Comparison of ENCODE assay signal across 26 mouse cellular contexts in the genomic region with DNA sequence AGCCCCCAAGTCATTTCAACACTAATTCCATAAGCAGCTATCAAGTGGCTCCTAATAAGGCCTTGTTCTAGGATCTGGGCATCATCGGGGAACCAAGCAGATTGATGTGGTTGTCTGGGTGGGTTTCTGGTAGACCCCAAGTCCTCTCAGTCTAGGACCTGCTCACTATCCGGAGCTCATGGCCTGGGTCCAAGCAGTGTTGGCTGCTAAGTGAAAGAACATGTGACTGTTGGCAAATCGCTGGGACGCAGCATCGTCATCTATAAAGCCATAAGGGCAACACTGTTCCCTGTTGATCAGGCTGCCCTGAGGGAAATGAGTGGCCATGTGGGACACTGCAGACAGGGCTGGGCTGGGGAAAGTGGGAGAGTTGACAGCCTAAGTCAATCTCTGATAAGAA. TPM values are rescaled to one million over a fixed set of nuclear protein-coding genes. Genes with fewer than 3 reads are reported as not detected.
A peak's percentile ranks its signal among the peaks of the same experiment; 100 is the strongest.
DNase-seq lines count a peak whose midpoint lies in the region; ATAC-seq lines count a peak whose summit lies in the region.
"Had no signal": no experiment of that assay in that cellular context is flagged by ENCODE, and none has a peak within 500 bp of the region (broad histone marks: within the 10 kb centered on the region; RNA-seq: fewer than 3 reads in every experiment).

No protein-coding gene starts in this region.

- no peaks in the 10 kb centered on the region for H3K9me3 ChIP-seq in midbrain, embryonic 11.5 days (ENCODE audit: control insufficient read depth, low read length)
- no peaks in the 10 kb centered on the region for H3K9me3 ChIP-seq in midbrain, embryonic 15.5 days
- H3K9me3 ChIP-seq: forebrain, embryonic 10.5 days; forebrain, embryonic 13.5 days; heart, embryonic 10.5 days; heart, embryonic 13.5 days had no signal

- WGBS in midbrain, embryonic 11.5 days: 85% methylated on average over 5 of the region's 5 CpGs
- 84% methylated on average over 5 of the region's 5 CpGs for WGBS in midbrain, embryonic 15.5 days

- no peaks in the 10 kb centered on the region for H3K4me1 ChIP-seq in midbrain, embryonic 11.5 days (ENCODE audit: control insufficient read depth, insufficient read depth, low read length)
- H3K4me1 ChIP-seq in midbrain, embryonic 15.5 days: no peaks in the 10 kb centered on the region
- H3K4me1 ChIP-seq: forebrain, embryonic 13.5 days; heart, embryonic 10.5 days; heart, embryonic 13.5 days had no signal

- no peak overlapping the region for H3K4me2 ChIP-seq in midbrain, embryonic 11.5 days
- H3K4me2 ChIP-seq in midbrain, embryonic 15.5 days: no peak overlapping the region
- H3K4me2 ChIP-seq: forebrain, embryonic 13.5 days; heart, embryonic 13.5 days; hindbrain, embryonic 14.5 days had no signal

- no peaks in the 10 kb centered on the region for H3K27me3 ChIP-seq in midbrain, embryonic 11.5 days (ENCODE audit: control insufficient read depth, insufficient read depth, low read length)
- no peaks in the 10 kb centered on the region for H3K27me3 ChIP-seq in midbrain, embryonic 15.5 days (replicated peaks)
- H3K27me3 ChIP-seq: CH12.LX; forebrain, embryonic 13.5 days; Patski had no signal

- ATAC-seq in midbrain, embryonic 11.5 days (ENCODE audit: low FRiP score): no peak
- ATAC-seq in midbrain, embryonic 15.5 days (replicated peaks): no peak
- ATAC-seq: forebrain, embryonic 13.5 days; forebrain, embryonic 16.5 days; hindbrain, postnatal 0 days; Patski had no signal

- peak; percentile 65 to 68 for DNase-seq in cerebellum, postnatal 10 days
- no peak for DNase-seq in cerebellum, adult 9-11 months
- peak; percentile 8 to 13 for DNase-seq in layer of hippocampus, postnatal 14 days (ENCODE audit: low spot score in 2 of 2)
- no peak for DNase-seq in layer of hippocampus, adult 11-12 months (ENCODE audit: low spot score)
- peak; percentile 69 for DNase-seq in midbrain, embryonic 11.5 days (ENCODE audit: low spot score, missing footprints)
- DNase-seq: adrenal gland, postnatal 10 days; B cell, adult 2 months; cerebellum, adult 11-12 months; cerebellum, adult 8-10 months; cerebellum, postnatal 36 days; gastrocnemius, postnatal 10 days; gastrocnemius, postnatal 36 days; heart, adult 2 months; heart, postnatal 4 days had no signal

- no peaks in the 10 kb centered on the region for H3K36me3 ChIP-seq in midbrain, embryonic 11.5 days (ENCODE audit: control insufficient read depth, insufficient read depth, low read length)
- H3K36me3 ChIP-seq in midbrain, embryonic 15.5 days (replicated peaks): no peaks in the 10 kb centered on the region
- H3K36me3 ChIP-seq: forebrain, embryonic 10.5 days; G1E; heart, embryonic 10.5 days; heart, embryonic 13.5 days had no signal

- no peak overlapping the region for H3K27ac ChIP-seq in midbrain, embryonic 11.5 days (ENCODE audit: low read depth, low read length)
- no peak overlapping the region for H3K27ac ChIP-seq in midbrain, embryonic 15.5 days
- H3K27ac ChIP-seq: forebrain, embryonic 10.5 days; forebrain, embryonic 13.5 days; heart, adult 2 months; heart, embryonic 10.5 days; heart, embryonic 13.5 days; hindbrain, embryonic 14.5 days; hindbrain, postnatal 0 days had no signal

- H3K4me3 ChIP-seq in midbrain, embryonic 11.5 days (ENCODE audit: low read depth, low read length): no peak overlapping the region
- H3K4me3 ChIP-seq in midbrain, embryonic 15.5 days: no peak overlapping the region
- H3K4me3 ChIP-seq: forebrain, embryonic 10.5 days; forebrain, embryonic 13.5 days; heart, adult 2 months; heart, embryonic 10.5 days; heart, embryonic 13.5 days had no signal

- no peak overlapping the region for H3K9ac ChIP-seq in midbrain, embryonic 11.5 days (ENCODE audit: low read length)
- H3K9ac ChIP-seq in midbrain, embryonic 15.5 days: no peak overlapping the region
- H3K9ac ChIP-seq: forebrain, embryonic 13.5 days; heart, embryonic 13.5 days; hindbrain, embryonic 14.5 days had no signal

RNA-seq across cellular contexts. Expression of a gene that starts 50.2 kb away (rescaled TPM):
- total RNA-seq in layer of hippocampus, postnatal 14 days (2021): 10 to 100 TPM; 41.1 to 41.4 TPM
- polyA plus RNA-seq in midbrain, embryonic 11.5 days (2014; fragmentation: Nextera tagmentation; extraction: Ambion mirVana): 0.20 and 0.51 TPM in 2 replicates
- polyA plus RNA-seq in midbrain, embryonic 15.5 days (2015; fragmentation: Nextera tagmentation; extraction: Ambion mirVana): 11.1 and 12.5 TPM in 2 replicates
- total RNA-seq: CH12.LX; granulocyte monocyte progenitor cell, adult 5-6 weeks had no signal
- polyA plus RNA-seq: G1E, Patski had no signal

Comparison
In these comparisons a context has a peak if more than half of its experiments do, and no peak if none do; other contexts are left out.
1. DNase-seq: peak in cerebellum, postnatal 10 days (2 of 2), layer of hippocampus, postnatal 14 days (2 of 2) and midbrain, embryonic 11.5 days (single experiment); none in cerebellum, adult 9-11 months (single experiment) and layer of hippocampus, adult 11-12 months (single experiment).